Mouse (Mus musculus): ENCODE data around the gene Ccn1. TPM values are rescaled to one million over a fixed set of nuclear protein-coding genes. Genes with fewer than 3 reads are reported as not detected.

The Ccn1 gene
- polyA plus RNA-seq (2017; shearing (Covaris generic)): 0.18 TPM

DNA sequence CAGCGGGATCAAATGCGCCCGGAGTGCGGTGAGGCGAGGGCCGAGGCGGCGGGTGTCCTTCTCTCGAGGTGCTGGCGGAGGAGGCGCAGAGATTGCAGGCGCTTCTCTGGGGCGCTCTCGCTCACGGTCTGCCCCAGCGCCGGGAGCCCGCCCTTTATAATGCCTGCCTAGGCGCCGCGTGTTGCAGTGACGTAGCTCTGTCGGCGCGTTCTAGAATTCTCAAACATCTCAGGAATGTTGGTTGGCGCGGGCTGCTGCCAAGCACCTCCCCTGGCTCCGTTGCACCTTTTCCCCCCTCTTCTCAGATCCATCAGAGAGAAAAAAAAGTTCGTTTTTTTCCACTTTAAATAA lies at the start of gene Ccn1:
Gene Ccn1 (minus strand): TSS at position 130 of the 351 bp plus-strand sequence.

Other genes starting within 250 kb of the Ccn1 start
- gene Znhit6, start 73.8 kb downstream of the Ccn1 start, polyA plus RNA-seq (2017; shearing (Covaris generic)): 22.1 TPM
- 0.44 TPM for gene Ddah1, start 108.7 kb upstream of the Ccn1 start, polyA plus RNA-seq (2017; shearing (Covaris generic))